Mouse (Mus musculus): Measurements from ENCODE around the gene Bnc2. TPM values are rescaled to one million over a fixed set of nuclear protein-coding genes. Genes with fewer than 3 reads are reported as not detected.

The Bnc2 gene
- polyA plus RNA-seq, 1 experiment: 0.82 TPM

GRCm38 (mm10) chr4:84282651-84283050 is 392.4 kb downstream of the Bnc2 start:
- TF ChIP-seq CTCF (IDR thresholded peaks at IDR 0.05; ENCODE audit: borderline replicate concordance, insufficient read depth, low read depth, low read length) (no peak), POLR2A (IDR thresholded peaks at IDR 0.05; ENCODE audit: borderline replicate concordance, insufficient read depth, low read length) (no peak)
- 48% methylated on average over 2 of the region's 2 CpGs for WGBS
- DNase-seq: no peak
- H3K27me3 ChIP-seq (ENCODE audit: control insufficient read depth, insufficient read depth, low read length): no peaks in the 10 kb centered on the region
- H3K27ac ChIP-seq (ENCODE audit: insufficient read depth, low read length): no peak overlapping the region
- no peak overlapping the region for H3K4me3 ChIP-seq (replicated peaks; ENCODE audit: insufficient read depth, low read depth, low read length)
- no peaks in the 10 kb centered on the region for H3K4me1 ChIP-seq (ENCODE audit: control insufficient read depth, insufficient read depth, low read length)

- no peaks in the 10 kb centered on the region for H3K4me1 ChIP-seq (ENCODE audit: control insufficient read depth, insufficient read depth, low read length)
- WGBS: 89% methylated on average over 6 of the region's 6 CpGs
- H3K27ac ChIP-seq (ENCODE audit: insufficient read depth, low read length): no peak overlapping the region
- H3K27me3 ChIP-seq (ENCODE audit: control insufficient read depth, insufficient read depth, low read length): no peaks in the 10 kb centered on the region
- no peak for TF ChIP-seq POLR2A (IDR thresholded peaks at IDR 0.05; ENCODE audit: borderline replicate concordance, insufficient read depth, low read length)
- no peak for TF ChIP-seq CTCF (IDR thresholded peaks at IDR 0.05; ENCODE audit: borderline replicate concordance, insufficient read depth, low read depth, low read length)
- DNase-seq: no peak
- no peak overlapping the region for H3K4me3 ChIP-seq (replicated peaks; ENCODE audit: insufficient read depth, low read depth, low read length)
Observed at GRCm38 (mm10) chr4:84278156-84278555, 396.9 kb downstream of the Bnc2 start.

- no peak for DNase-seq
- TF ChIP-seq CTCF (IDR thresholded peaks at IDR 0.05; ENCODE audit: borderline replicate concordance, insufficient read depth, low read depth, low read length) (no peak), POLR2A (IDR thresholded peaks at IDR 0.05; ENCODE audit: borderline replicate concordance, insufficient read depth, low read length) (no peak)
- no peaks in the 10 kb centered on the region for H3K4me1 ChIP-seq (ENCODE audit: control insufficient read depth, insufficient read depth, low read length)
- H3K27ac ChIP-seq (ENCODE audit: insufficient read depth, low read length): no peak overlapping the region
- 88% methylated on average over 14 of the region's 14 CpGs for WGBS
- H3K27me3 ChIP-seq (ENCODE audit: control insufficient read depth, insufficient read depth, low read length): no peaks in the 10 kb centered on the region
- H3K4me3 ChIP-seq (replicated peaks; ENCODE audit: insufficient read depth, low read depth, low read length): no peak overlapping the region
Observed at GRCm38 (mm10) chr4:84276081-84276480, 399.0 kb downstream of the Bnc2 start.

- H3K27ac ChIP-seq (ENCODE audit: insufficient read depth, low read length): no peak overlapping the region
- H3K4me1 ChIP-seq (ENCODE audit: control insufficient read depth, insufficient read depth, low read length): no peaks in the 10 kb centered on the region
- no peak for TF ChIP-seq POLR2A (IDR thresholded peaks at IDR 0.05; ENCODE audit: borderline replicate concordance, insufficient read depth, low read length)
- no peak for TF ChIP-seq CTCF (IDR thresholded peaks at IDR 0.05; ENCODE audit: borderline replicate concordance, insufficient read depth, low read depth, low read length)
- H3K4me3 ChIP-seq (replicated peaks; ENCODE audit: insufficient read depth, low read depth, low read length): no peak overlapping the region
- 53% methylated on average over 3 of the region's 3 CpGs for WGBS
- H3K27me3 ChIP-seq (ENCODE audit: control insufficient read depth, insufficient read depth, low read length): no peaks in the 10 kb centered on the region
- no peak for DNase-seq
Observed at GRCm38 (mm10) chr4:84274158-84274557, 400.9 kb downstream of the Bnc2 start.

- H3K4me1 ChIP-seq (ENCODE audit: control insufficient read depth, insufficient read depth, low read length): no peaks in the 10 kb centered on the region
- H3K27ac ChIP-seq (ENCODE audit: insufficient read depth, low read length): no peak overlapping the region
- H3K4me3 ChIP-seq (replicated peaks; ENCODE audit: insufficient read depth, low read depth, low read length): no peak overlapping the region
- TF ChIP-seq POLR2A (IDR thresholded peaks at IDR 0.05; ENCODE audit: borderline replicate concordance, insufficient read depth, low read length): no peak
- TF ChIP-seq CTCF (IDR thresholded peaks at IDR 0.05; ENCODE audit: borderline replicate concordance, insufficient read depth, low read depth, low read length): no peak
- no peak for DNase-seq
- no peaks in the 10 kb centered on the region for H3K27me3 ChIP-seq (ENCODE audit: control insufficient read depth, insufficient read depth, low read length)
- WGBS: 71% methylated on average over 2 of the region's 2 CpGs
Observed at GRCm38 (mm10) chr4:84272867-84273266, 402.2 kb downstream of the Bnc2 start.

GRCm38 (mm10) chr4:84269845-84270244 is 405.2 kb downstream of the Bnc2 start:
- H3K4me1 ChIP-seq (ENCODE audit: control insufficient read depth, insufficient read depth, low read length): no peaks in the 10 kb centered on the region

GRCm38 (mm10) chr4:84247356-84247755 is 427.7 kb downstream of the Bnc2 start:
- Histone ChIP-seq H3K27ac (ENCODE audit: insufficient read depth, low read length) (no peak overlapping the region), H3K4me1 (ENCODE audit: control insufficient read depth, insufficient read depth, low read length) (no peaks in the 10 kb centered on the region), H3K4me3 (replicated peaks; ENCODE audit: insufficient read depth, low read depth, low read length) (no peak overlapping the region), H3K27me3 (ENCODE audit: control insufficient read depth, insufficient read depth, low read length) (no peaks in the 10 kb centered on the region)
- TF ChIP-seq CTCF (IDR thresholded peaks at IDR 0.05; ENCODE audit: borderline replicate concordance, insufficient read depth, low read depth, low read length) (no peak), POLR2A (IDR thresholded peaks at IDR 0.05; ENCODE audit: borderline replicate concordance, insufficient read depth, low read length) (no peak)
- 97% methylated on average over 2 of the region's 2 CpGs for WGBS
- DNase-seq: no peak

More at GRCm38 (mm10) chr4:84269845-84270244, 405.2 kb downstream of the Bnc2 start:
- no peak for TF ChIP-seq POLR2A (IDR thresholded peaks at IDR 0.05; ENCODE audit: borderline replicate concordance, insufficient read depth, low read length)
- no peak for TF ChIP-seq CTCF (IDR thresholded peaks at IDR 0.05; ENCODE audit: borderline replicate concordance, insufficient read depth, low read depth, low read length)
- H3K27me3 ChIP-seq (ENCODE audit: control insufficient read depth, insufficient read depth, low read length): no peaks in the 10 kb centered on the region
- 87% methylated on average over 6 of the region's 6 CpGs for WGBS
- no peak overlapping the region for H3K27ac ChIP-seq (ENCODE audit: insufficient read depth, low read length)
- no peak for DNase-seq
- no peak overlapping the region for H3K4me3 ChIP-seq (replicated peaks; ENCODE audit: insufficient read depth, low read depth, low read length)

- TF ChIP-seq POLR2A (IDR thresholded peaks at IDR 0.05; ENCODE audit: borderline replicate concordance, insufficient read depth, low read length) (no peak), CTCF (IDR thresholded peaks at IDR 0.05; ENCODE audit: borderline replicate concordance, insufficient read depth, low read depth, low read length) (no peak)
- H3K27ac ChIP-seq (ENCODE audit: insufficient read depth, low read length): no peak overlapping the region
- WGBS: 87% methylated on average over 7 of the region's 7 CpGs
- no peaks in the 10 kb centered on the region for H3K4me1 ChIP-seq (ENCODE audit: control insufficient read depth, insufficient read depth, low read length)
- no peak overlapping the region for H3K4me3 ChIP-seq (replicated peaks; ENCODE audit: insufficient read depth, low read depth, low read length)
- H3K27me3 ChIP-seq (ENCODE audit: control insufficient read depth, insufficient read depth, low read length): no peaks in the 10 kb centered on the region
- DNase-seq: no peak
Observed at GRCm38 (mm10) chr4:84232346-84232745, 442.7 kb downstream of the Bnc2 start.

Data from cerebellum, adult 2 months (tissue).